Mouse (Mus musculus): ENCODE measurements around the gene Cmtr2.

DNA sequence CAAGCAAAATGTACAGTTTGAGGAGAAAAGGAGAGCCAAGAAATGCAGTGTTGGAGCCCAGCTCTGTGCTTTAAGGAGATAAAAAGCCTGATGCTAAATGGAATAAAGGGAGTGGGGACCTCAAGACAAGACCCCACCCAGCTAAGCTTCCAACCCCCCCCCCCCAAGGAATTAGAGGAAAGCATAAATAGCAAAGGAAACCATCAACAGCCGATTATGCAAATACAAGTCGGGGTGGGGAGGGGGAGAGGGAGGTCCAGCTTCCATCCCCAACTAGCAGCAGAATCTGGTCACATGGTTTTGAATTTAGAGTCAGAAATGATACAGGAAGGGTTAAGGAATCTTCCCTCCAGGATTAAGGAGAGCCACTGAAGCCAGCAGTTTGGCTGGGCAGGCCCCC is 29.1 kb downstream of the Cmtr2 start:
- TF ChIP-seq POLR2A (IDR thresholded peaks at IDR 0.05; ENCODE audit: insufficient read length, low read depth): no peak
- TF ChIP-seq USF1 (IDR thresholded peaks at IDR 0.05; ENCODE audit: low read depth): no peak
- TF ChIP-seq MYOG (IDR thresholded peaks at IDR 0.05; ENCODE audit: control insufficient read depth in 1 of 3, insufficient read depth in 1 of 3, insufficient read length in 2 of 3, low read depth in 2 of 3): no peak
- TF ChIP-seq MYOD1 (IDR thresholded peaks at IDR 0.05; ENCODE audit: control insufficient read depth in 1 of 3, insufficient read length in 2 of 3, low read depth in 2 of 3): no peak
- no peak for TF ChIP-seq POLR2AphosphoS2 (IDR thresholded peaks at IDR 0.05; ENCODE audit: insufficient read length, low read depth)
